Mouse (Mus musculus) E14TG2a.4 (cell line): ENCODE measurements around the gene Cdk19.

Source experiments
- H3K27me3 ChIP-seq: 2 replicates; pipeline ENCODE4 v1.6.1; 2014; ENCODE audit warnings: low read length, control low read depth; ENCODE audit not compliant: insufficient read depth
- H3K36me3 ChIP-seq: 2 replicates; pipeline ENCODE4 v1.6.1; 2014; ENCODE audit warnings: low read length, control low read depth; ENCODE audit not compliant: insufficient read depth
- H3K4me1 ChIP-seq: replicated peaks from 2 replicates; pipeline ENCODE4 v1.6.1; 2014; ENCODE audit warnings: low read depth, low read length, control low read depth
- H3K4me3 ChIP-seq: replicated peaks from 2 replicates; pipeline ENCODE4 v1.5.1; 2014; ENCODE audit warnings: mild to moderate bottlenecking, low read length
- H3K9me3 ChIP-seq: 2 replicates; pipeline ENCODE4 v1.6.1; 2014; ENCODE audit warnings: low read length, control low read depth
- CTCF ChIP-seq: conservative IDR thresholded peaks from 2 replicates; pipeline ENCODE4 v1.5.1; 2014; ENCODE audit warnings: low read length
- NANOG ChIP-seq: IDR thresholded peaks from 2 replicates; pipeline ENCODE4 v1.6.1; 2014; ENCODE audit warnings: borderline replicate concordance, low read length, mixed read lengths
- POU5F1 ChIP-seq: IDR thresholded peaks from 2 replicates; pipeline ENCODE4 v1.6.1; 2014; ENCODE audit warnings: low read length, borderline replicate concordance

The Cdk19 gene

DNA sequence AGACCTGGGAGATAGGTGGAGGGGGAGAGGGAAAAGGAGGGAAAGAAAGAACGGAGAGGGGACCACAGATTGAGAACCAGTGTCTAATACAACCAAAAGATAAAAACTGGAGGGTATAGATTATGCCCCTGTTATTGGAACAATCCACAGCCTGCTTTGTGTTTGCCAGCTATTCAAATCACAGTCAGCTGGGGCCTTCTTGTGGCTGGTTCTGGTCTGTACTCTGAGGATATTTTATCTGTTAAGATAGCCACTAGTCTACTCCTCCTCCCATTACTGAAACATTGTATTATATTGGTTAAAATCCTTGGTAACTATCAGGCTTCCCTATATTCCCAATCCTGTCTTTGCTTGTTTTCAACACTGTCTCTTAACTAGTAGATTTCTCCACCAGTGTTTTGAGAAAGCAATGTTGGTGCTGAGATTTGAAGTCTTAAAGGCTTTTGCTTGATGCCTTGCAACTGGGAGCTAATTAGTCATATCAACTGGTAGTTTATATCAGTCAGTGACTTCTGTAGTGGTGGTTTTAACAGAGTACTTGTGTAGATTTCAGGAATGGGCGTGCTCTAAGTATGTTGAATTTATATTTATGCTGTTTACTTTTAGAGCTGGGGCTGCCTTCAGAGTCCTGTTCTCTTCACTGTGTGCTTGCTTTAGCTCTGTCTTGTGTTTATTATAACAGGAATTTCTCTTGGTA is 54.2 kb downstream of the Cdk19 start:
- no peak for TF ChIP-seq CTCF
- TF ChIP-seq POU5F1, result no peak
- no peak for TF ChIP-seq NANOG

DNA sequence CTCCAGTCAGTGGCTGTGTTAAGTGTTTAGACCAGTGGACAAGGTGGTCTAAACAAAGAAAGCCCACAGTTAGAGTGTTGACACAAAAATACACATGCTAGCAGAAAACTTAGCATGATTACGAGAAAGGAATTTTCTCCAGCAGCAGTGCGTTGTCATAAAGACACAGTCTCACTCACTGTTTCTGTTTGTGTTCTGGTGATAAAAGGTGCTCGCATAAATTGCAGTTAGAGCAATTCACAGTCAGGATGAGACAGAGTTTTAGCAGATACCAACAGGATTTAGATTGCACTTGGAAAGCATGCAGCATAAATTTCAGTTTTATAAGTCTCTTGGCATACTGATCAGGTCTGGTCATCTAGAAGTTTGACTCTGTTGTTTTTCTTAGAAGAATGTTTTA is 59.5 kb downstream of the Cdk19 start:
- Histone ChIP-seq H3K4me1 (peaks cover 27% of the 10 kb centered on the region), H3K36me3 (peaks cover 25% of the 10 kb centered on the region)

More for the DNA sequence above, 54.2 kb downstream of the Cdk19 start:
- Histone ChIP-seq H3K4me1 (peaks cover 39% of the 10 kb centered on the region), H3K27me3 (no peaks in the 10 kb centered on the region), H3K36me3 (peaks cover 21% of the 10 kb centered on the region), H3K4me3 (no peak overlapping the region), H3K9me3 (no peaks in the 10 kb centered on the region)

DNA sequence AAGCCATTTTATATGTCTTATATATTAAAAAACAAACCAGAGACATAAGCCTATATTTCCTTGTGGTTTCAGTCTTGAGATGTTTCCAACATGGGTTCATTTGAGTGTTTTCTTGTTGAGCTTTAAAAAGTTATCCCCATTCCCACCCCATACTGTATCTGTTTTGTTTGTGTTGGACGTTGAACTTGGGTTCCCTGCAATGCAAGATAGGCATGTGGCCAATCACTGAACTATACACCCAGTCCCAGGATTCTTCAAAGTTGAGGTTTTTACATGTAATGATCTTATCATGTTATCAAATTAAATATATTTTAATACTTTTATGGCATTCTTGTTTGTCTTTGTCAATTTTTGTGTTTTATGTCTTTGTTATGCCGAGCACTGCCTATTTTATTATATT is 60.0 kb downstream of the Cdk19 start:
- no peak for TF ChIP-seq NANOG
- TF ChIP-seq CTCF, result no peak
- no peak for TF ChIP-seq POU5F1
- no peaks in the 10 kb centered on the region for H3K27me3 ChIP-seq
- H3K4me3 ChIP-seq, result no peak overlapping the region
- peaks cover 27% of the 10 kb centered on the region for H3K4me1 ChIP-seq
- H3K36me3 ChIP-seq, result peaks cover 25% of the 10 kb centered on the region
- H3K9me3 ChIP-seq, result no peaks in the 10 kb centered on the region

More for the DNA sequence above, 59.5 kb downstream of the Cdk19 start:
- H3K27me3 ChIP-seq, result no peaks in the 10 kb centered on the region
- TF ChIP-seq POU5F1 (no peak), CTCF (no peak), NANOG (no peak)
- no peaks in the 10 kb centered on the region for H3K9me3 ChIP-seq
- no peak overlapping the region for H3K4me3 ChIP-seq

DNA sequence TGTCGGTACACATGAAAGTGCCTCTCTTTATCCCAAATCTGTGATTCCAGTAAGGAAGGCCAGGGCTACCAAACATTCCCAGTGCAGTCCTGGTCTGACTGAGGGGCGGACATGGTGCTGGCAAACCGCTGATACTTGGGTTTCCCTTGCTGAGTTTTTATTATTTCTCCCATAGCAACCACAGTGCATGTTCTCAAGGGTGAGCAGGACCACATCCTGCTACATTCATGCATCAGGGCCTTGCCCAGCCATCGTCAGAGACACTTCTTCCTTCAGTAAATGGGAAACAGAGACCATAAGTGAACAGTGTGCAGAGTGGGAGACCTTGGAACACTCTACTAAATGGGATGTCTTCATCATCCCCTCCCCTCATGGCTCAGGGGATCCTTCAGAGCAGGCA is 60.9 kb downstream of the Cdk19 start:
- H3K9me3 ChIP-seq, result no peaks in the 10 kb centered on the region
- TF ChIP-seq NANOG, result no peak
- no peak for TF ChIP-seq POU5F1
- TF ChIP-seq CTCF, result no peak
- H3K4me3 ChIP-seq, result no peak overlapping the region

DNA sequence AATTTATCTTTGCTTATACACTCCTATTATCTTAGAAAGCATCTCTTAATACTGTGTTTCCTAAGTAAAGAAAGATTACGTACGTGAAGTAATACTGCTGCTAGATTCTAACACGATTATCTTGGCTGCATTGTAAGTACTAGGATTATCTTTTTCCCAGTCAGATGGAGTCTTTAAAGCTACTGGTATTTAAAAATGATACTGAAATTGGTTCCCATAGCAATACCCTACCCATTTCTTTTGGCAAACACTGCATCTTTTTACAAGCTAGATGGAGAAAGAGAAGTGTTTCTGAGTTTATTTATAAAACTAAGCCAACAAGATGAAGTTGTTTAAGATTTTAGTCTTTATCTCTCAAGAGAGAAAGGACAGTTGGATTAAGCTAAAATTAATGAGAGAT is 67.3 kb downstream of the Cdk19 start:
- Histone ChIP-seq H3K4me3 (no peak overlapping the region), H3K27me3 (no peaks in the 10 kb centered on the region), H3K36me3 (peaks cover 8% of the 10 kb centered on the region), H3K9me3 (no peaks in the 10 kb centered on the region), H3K4me1 (no peaks in the 10 kb centered on the region)
- TF ChIP-seq NANOG (no peak), POU5F1 (no peak), CTCF (no peak)

More for the DNA sequence above, 60.9 kb downstream of the Cdk19 start:
- peaks cover 25% of the 10 kb centered on the region for H3K36me3 ChIP-seq
- no peaks in the 10 kb centered on the region for H3K27me3 ChIP-seq
- H3K4me1 ChIP-seq, result peaks cover 24% of the 10 kb centered on the region

DNA sequence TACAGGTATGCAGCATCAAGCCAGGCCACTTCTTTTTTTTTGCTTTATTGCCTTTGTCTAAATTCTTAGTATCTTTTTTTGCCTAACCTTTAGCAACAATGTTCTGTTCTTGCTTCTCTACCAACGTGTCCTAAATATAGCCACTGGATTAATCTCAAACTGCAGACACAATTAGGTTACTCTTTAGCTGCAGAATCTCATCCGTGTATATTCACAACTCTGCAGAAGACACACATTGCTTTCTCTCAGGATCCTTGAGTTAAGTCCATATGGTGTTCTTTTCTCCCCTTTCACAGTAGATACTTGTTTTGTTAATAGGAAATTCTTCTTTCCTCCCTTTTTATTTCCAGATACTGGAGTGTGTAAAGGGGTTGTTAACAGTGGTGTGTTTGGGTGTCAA is 70.0 kb downstream of the Cdk19 start:
- Histone ChIP-seq H3K4me1 (no peaks in the 10 kb centered on the region), H3K4me3 (no peak overlapping the region), H3K9me3 (no peaks in the 10 kb centered on the region), H3K27me3 (no peaks in the 10 kb centered on the region), H3K36me3 (peaks cover 12% of the 10 kb centered on the region)
- TF ChIP-seq POU5F1 (no peak), CTCF (no peak), NANOG (no peak)

DNA sequence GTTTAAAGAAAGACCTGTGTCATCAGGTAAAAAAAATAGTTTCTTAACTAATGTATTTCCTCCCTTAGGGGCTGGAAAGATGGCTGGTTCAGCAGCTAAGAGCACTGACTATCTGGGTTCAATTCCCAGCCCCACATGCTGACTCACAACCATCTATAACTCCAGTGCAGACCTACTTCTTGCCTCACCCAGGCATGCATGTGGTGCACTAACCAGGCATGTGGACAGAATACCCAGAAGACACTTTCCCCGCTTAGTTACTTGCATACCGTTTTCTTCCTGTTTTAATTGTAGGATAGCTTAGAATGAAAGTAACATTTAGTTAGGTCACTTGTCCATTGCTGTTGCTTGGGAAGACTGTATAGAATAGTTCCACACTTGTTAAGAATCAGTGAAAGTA is 72.0 kb downstream of the Cdk19 start:
- H3K4me1 ChIP-seq, result no peaks in the 10 kb centered on the region
- H3K27me3 ChIP-seq, result no peaks in the 10 kb centered on the region
- H3K4me3 ChIP-seq, result no peak overlapping the region
- H3K9me3 ChIP-seq, result no peaks in the 10 kb centered on the region
- TF ChIP-seq CTCF (no peak), POU5F1 (no peak), NANOG (no peak)
- peaks cover 12% of the 10 kb centered on the region for H3K36me3 ChIP-seq

DNA sequence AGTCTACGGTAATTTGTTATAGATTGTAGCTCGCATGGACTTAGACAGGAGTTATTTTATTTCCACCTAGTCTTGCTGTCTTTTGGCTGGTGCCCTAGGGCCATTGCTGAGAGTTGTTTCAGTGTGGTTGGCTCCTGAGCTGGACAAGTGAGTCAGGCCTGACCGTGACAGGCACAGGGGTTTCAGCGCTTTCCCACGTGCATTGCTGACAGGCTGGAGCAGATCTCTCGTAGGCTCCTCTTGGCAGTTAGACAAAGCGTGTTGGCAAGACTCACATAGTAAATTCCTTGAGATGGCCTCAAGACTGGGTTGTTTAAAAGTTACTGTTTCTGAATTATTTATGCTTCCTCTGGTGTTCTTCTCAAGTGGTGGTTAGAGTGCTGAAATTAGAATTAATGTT is 77.6 kb downstream of the Cdk19 start:
- Histone ChIP-seq H3K4me1 (peaks cover 43% of the 10 kb centered on the region), H3K4me3 (no peak overlapping the region), H3K9me3 (no peaks in the 10 kb centered on the region), H3K36me3 (peaks cover 15% of the 10 kb centered on the region; the same call in 1 of the 2 replicates), H3K27me3 (no peaks in the 10 kb centered on the region)
- no peak for TF ChIP-seq CTCF
- TF ChIP-seq POU5F1, result no peak
- no peak for TF ChIP-seq NANOG

DNA sequence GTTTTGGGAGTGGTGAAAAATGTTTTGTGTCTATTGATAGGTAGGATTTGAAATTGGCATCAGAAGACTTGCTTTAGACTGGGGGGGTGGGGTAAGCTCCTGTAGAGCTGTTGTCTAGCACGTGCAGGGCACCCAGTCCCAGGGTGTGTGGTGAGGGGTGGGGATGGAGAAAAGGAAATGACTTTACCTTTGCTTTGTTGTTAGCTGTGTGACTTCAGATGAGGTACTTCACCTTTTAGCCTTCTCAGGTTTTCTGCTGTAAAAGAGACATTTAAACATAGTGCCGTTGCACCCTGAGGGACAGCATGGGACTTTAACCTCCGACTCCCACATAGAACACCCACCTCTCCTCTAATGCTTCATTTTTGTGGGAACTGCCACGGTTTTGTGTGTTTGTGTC is 80.5 kb downstream of the Cdk19 start:
- H3K36me3 ChIP-seq, result peaks cover 9% of the 10 kb centered on the region; the same call in 1 of the 2 replicates
- TF ChIP-seq POU5F1 (no peak), NANOG (no peak), CTCF (no peak)
- H3K27me3 ChIP-seq, result no peaks in the 10 kb centered on the region
- H3K4me1 ChIP-seq, result peaks cover 49% of the 10 kb centered on the region
- H3K9me3 ChIP-seq, result no peaks in the 10 kb centered on the region
- no peak overlapping the region for H3K4me3 ChIP-seq
